In genomic region chr4:148176603-148177002, GRCm38 (mm10) we compare ENCODE assay signal across 3 mouse cellular contexts. TPM values are rescaled to one million over a fixed set of nuclear protein-coding genes. Genes with fewer than 3 reads are reported as not detected.
"Had no signal": no experiment of that assay in that cellular context is flagged by ENCODE, and none has a peak within 500 bp of the region (broad histone marks: within the 10 kb centered on the region; RNA-seq: fewer than 3 reads in every experiment).

No protein-coding gene starts in this region.

RNA-seq across cellular contexts. Expression of gene Fbxo2, which starts 16.2 kb away (rescaled TPM):
- total RNA-seq: neutrophil, adult 5-6 weeks had no signal

RNA-seq across cellular contexts. Expression of gene Draxin, which starts 46.1 kb away (rescaled TPM):
- polyA plus RNA-seq: stomach, postnatal 0 days; thymus, postnatal 0 days had no signal
